Mouse (Mus musculus): ENCODE data around the gene Znhit2.

The Znhit2 gene

DNA sequence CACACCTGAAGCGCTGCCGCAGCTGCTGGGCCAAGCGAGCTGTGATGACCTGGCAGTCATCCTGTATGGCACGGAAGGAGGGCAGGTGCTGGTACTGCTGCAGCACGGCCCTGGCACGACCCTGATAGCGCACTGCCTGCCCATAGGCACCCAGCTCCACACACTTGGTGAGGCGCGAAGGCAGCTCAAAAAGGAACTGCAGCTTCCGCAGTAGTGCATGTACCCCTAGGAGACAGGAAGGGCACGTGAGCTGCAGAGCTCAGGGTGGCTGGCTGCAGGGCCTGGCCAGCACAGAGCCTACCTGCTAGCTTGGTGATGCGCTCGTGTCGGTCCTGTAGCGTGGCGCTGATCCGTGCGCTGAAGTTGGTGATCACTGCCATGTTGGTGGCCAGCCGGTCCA, 10.3 kb downstream of the Znhit2 start:
- DNase-seq (ENCODE audit: low spot score in 2 of 2) = no peak

DNA sequence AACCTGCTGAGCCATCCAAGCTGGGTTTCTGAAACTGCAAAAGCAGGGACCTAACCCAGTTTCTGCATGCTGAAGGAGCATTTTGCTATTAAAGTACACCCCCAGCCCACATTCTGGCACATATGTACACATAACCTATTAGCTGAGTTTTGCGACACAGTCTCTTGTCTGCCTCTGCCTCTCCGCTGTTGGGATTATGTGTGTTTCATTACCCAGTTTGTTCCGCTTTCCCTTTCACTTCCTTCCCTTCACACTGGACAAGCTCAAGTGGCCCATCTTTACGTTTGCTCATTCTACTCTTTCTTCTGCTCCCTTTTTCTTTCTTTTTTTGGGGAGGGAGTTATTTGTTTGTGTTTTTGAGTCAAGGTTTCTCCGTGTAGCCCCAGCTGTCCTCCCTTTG, 12.9 kb downstream of the Znhit2 start:
- no peak for DNase-seq (ENCODE audit: low spot score in 2 of 2)

- DNase-seq (ENCODE audit: low spot score in 2 of 2) = peak; percentile 91 to 92
Observed at GRCm38 (mm10) chr19:6076564-6077393, 15.8 kb downstream of the Znhit2 start, which contains the start of gene Vps51. Gene Vps51, minus strand, starts transcription at chr19:6077231.

GRCm38 (mm10) chr19:6079983-6080480, 19.0 kb downstream of the Znhit2 start, which contains the start of gene Tmem262:
Gene Tmem262, plus strand, starts transcription at chr19:6080033.
- DNase-seq (ENCODE audit: low spot score in 2 of 2) = no peak

GRCm38 (mm10) chr19:6082156-6082555, 21.2 kb downstream of the Znhit2 start, which contains the start of gene Gm28374:
Gene Gm28374, minus strand, starts transcription at chr19:6082256.
- no peak for DNase-seq (ENCODE audit: low spot score in 2 of 2)

GRCm38 (mm10) chr19:6084478-6085248, 23.7 kb downstream of the Znhit2 start, which contains the start of the genes Zfpl1 and Cdca5:
Gene Zfpl1, minus strand, starts transcription at chr19:6084956.
Gene Cdca5, plus strand, starts transcription at chr19:6084983.
- DNase-seq (ENCODE audit: low spot score in 2 of 2) = peak; percentile 95 to 97

GRCm38 (mm10) chr19:6085417-6085879, 24.5 kb downstream of the Znhit2 start:
- no peak for DNase-seq (ENCODE audit: low spot score in 2 of 2)

- DNase-seq (ENCODE audit: low spot score in 2 of 2) = no peak
Observed at GRCm38 (mm10) chr19:6088841-6089240, 27.8 kb downstream of the Znhit2 start.

DNA sequence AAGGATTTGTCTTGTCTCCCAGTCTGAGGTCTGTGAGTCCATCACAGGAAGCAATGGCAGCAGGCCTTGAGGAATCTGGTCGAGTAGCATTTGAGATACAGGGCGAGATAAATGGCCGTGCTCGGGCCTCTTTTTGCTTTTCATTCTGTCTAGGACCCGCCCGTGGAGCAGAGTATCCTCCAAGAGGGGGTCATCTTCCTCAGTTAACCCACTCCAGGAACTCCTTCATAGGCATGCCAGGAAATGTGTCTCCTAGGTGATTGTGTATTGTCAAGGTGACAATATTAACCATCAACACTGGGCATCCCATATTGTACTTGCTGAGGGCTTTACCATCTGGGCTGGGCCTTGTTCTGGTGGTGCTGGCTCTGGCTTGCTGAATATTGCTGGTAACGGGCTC, 33.1 kb downstream of the Znhit2 start, which contains the start of gene AC131692.1:
AC131692.1 (plus strand) TSS at position 301 of the 400 bp plus-strand sequence.
- no peak for DNase-seq (ENCODE audit: low spot score in 2 of 2)

GRCm38 (mm10) chr19:6097847-6098246, 36.9 kb downstream of the Znhit2 start:
- no peak for DNase-seq (ENCODE audit: low spot score in 2 of 2)

DNA sequence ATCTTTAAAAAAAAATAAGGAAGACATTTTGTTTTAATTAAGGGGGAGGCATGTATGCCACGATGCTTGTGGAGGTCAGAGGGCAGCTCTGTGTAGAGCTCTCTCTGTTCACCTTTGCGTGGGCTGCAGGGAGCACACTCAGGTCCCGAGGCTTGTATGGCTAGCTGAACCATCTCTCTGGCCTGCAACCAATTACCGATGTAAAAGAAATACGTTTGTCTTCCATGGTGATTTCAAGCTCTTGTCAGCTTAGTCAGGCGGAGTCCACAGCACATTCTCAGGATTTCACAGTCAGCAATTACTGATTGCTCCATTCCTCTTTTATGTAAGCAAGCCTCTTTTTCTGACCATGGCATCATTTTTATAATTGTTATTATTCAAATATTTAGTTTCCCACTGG, 40.2 kb downstream of the Znhit2 start:
- no peak for DNase-seq (ENCODE audit: low spot score in 2 of 2)

DNA sequence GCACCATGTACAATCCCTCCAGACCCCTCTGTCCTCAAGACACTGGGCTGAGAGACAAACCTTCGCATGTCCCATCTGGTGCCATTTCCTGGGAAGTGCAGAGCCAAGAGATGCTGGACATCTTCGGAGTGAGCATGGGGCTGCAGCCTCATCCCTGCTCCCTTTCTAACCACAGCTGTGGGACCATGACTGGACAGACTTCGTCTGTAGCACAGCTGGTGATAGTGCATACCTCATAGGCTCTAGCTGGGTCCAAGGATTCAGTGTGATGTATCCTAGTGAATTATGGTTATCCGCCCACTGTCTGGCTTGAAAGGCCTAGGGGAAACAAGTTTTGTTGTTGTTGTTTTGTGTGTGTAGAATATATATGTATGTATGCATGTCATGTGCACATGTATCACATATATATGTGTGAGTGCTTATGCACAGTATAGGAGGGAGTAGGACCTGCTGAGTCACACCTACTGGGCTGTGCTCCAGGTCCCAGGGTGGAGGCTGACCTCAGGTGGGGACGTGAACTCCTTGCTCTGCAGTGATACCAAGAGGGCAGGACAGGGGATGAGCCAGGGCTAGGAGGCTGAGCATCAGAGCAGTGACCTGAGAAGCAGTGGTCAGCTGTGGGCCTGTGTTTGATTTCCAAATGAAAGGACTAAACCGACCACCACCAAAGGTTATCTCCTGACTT, 41.3 kb downstream of the Znhit2 start:
- no peak for DNase-seq (ENCODE audit: low spot score in 2 of 2)

- no peak for DNase-seq (ENCODE audit: low spot score in 2 of 2)
Observed at GRCm38 (mm10) chr19:6104476-6104875, 43.5 kb downstream of the Znhit2 start.

DNA sequence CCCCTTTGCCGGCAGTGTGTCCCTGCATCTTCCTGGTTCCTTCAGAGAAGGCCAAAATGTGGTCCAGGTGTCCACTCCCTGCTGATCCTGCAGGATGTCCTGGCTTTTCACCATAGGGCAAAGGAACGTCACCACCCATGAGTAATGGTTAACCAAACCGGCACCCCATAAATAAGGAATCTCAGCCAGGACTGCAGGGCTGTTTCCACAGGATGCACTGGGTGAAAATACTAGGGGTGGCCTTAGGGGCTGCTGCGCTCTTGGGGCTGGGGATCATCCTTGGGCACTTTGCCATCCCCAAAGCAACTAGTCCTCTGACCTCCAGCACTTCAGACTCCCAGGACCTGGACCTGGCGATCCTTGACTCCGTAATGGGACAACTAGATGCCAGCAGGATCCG, 44.6 kb downstream of the Znhit2 start, which contains the start of gene Naaladl1:
Naaladl1 (plus strand) TSS at position 197 of the 400 bp plus-strand sequence.
- no peak for DNase-seq (ENCODE audit: low spot score in 2 of 2)
